Mouse (Mus musculus): Measurements from ENCODE around the gene Kcnip1. TPM values are rescaled to one million over a fixed set of nuclear protein-coding genes. Genes with fewer than 3 reads are reported as not detected.

The Kcnip1 gene
- total and polyA plus RNA-seq, 3 experiments = 0.04 to 0.17 TPM; not detected in 1

GRCm38 (mm10) chr11:33958713-33959112 lies 34.2 kb downstream of the Kcnip1 start:
- in situ Hi-C loops (cut with MboI; ENCODE audit: low pct_ligation_motif_present, low pct_unique_long_range_greater_than_20kb, low sequenced_read_pairs) = loop anchor here (25.0 kb wide), 1 partner anchor 254 kb away; the partner anchor contains the start of gene Foxi1
- Histone ChIP-seq H3K4me1 (ENCODE audit: control insufficient read depth in 1 of 2, insufficient read depth in 2 of 2) (peaks cover 0 to 13% of the 10 kb centered on the region in 2 experiments; a peak in 2 of 4 replicates), H3K79me2 (replicated peaks; ENCODE audit: control insufficient read depth, extremely low read depth, insufficient read depth, poor library complexity, severe bottlenecking) (no peaks in the 10 kb centered on the region), H3K27ac (ENCODE audit: insufficient read depth, low read depth) (no peak overlapping the region), H3K9ac (ENCODE audit: insufficient read depth, low read depth) (no peak overlapping the region), H3K9me3 (replicated peaks; ENCODE audit: low read length) (no peaks in the 10 kb centered on the region), H3K4me3 (replicated peaks in 1 of 3; ENCODE audit: low read depth in 2 of 3, low read length in 2 of 3, poor library complexity in 1 of 3) (no peak overlapping the region), H3K4me2 (ENCODE audit: insufficient read depth, low read depth, poor library complexity, severe bottlenecking) (no peak overlapping the region), H3K36me3 (replicated peaks in 1 of 2; ENCODE audit: control insufficient read depth in 1 of 2, insufficient read depth in 1 of 2, low read length in 1 of 2) (no peaks in the 10 kb centered on the region), H3K27me3 (replicated peaks) (peaks cover 8% of the 10 kb centered on the region)
- TF ChIP-seq MEF2A (IDR thresholded peaks at IDR 0.05; ENCODE audit: borderline replicate concordance, low read depth, low read length) (no peak), NELFE (IDR thresholded peaks at IDR 0.05; ENCODE audit: low read depth, low read length) (no peak), MAX (IDR thresholded peaks at IDR 0.05; ENCODE audit: low read length) (no peak), IRF4 (IDR thresholded peaks at IDR 0.05; ENCODE audit: low read depth, low read length) (no peak), KAT2A (IDR thresholded peaks at IDR 0.05; ENCODE audit: insufficient replicate concordance, low read length) (no peak), ETS1 (conservative IDR thresholded peaks at IDR 0.05; ENCODE audit: low read depth, low read length) (no peak), RCOR1 (conservative IDR thresholded peaks at IDR 0.05; ENCODE audit: low read depth, low read length) (no peak), UBTF (IDR thresholded peaks at IDR 0.05; ENCODE audit: low read depth, low read length) (no peak), USF2 (conservative IDR thresholded peaks at IDR 0.05; ENCODE audit: low read depth, low read length) (no peak), SMC3 (IDR thresholded peaks at IDR 0.05; ENCODE audit: low read depth, low read length) (peak; percentile 85), MAFK (IDR thresholded peaks at IDR 0.05; ENCODE audit: insufficient replicate concordance, low read length) (no peak), PAX5 (IDR thresholded peaks at IDR 0.05; ENCODE audit: low read length) (no peak), ZNF384 (IDR thresholded peaks at IDR 0.05; ENCODE audit: low read depth, low read length) (no peak), CHD2 (IDR thresholded peaks at IDR 0.05; ENCODE audit: low read length) (no peak), CTCF (conservative IDR thresholded peaks at IDR 0.05 in 1 of 2, IDR thresholded peaks at IDR 0.05 in 1 of 2; ENCODE audit: low read depth in 2 of 2, low read length in 2 of 2) (peak; percentile 81 to 88), ELF1 (IDR thresholded peaks at IDR 0.05; ENCODE audit: low read depth, low read length) (no peak), HCFC1 (IDR thresholded peaks at IDR 0.05; ENCODE audit: low read depth, low read length) (no peak), CHD1 (IDR thresholded peaks at IDR 0.05; ENCODE audit: low read depth, low read length) (no peak), BHLHE40 (IDR thresholded peaks at IDR 0.05; ENCODE audit: low read depth, low read length) (no peak), MAZ (IDR thresholded peaks at IDR 0.05; ENCODE audit: low read depth, low read length) (no peak), TBP (conservative IDR thresholded peaks at IDR 0.05; ENCODE audit: low read depth, low read length) (no peak), RAD21 (IDR thresholded peaks at IDR 0.05; ENCODE audit: low read depth, low read length) (peak; percentile 73), ZKSCAN1 (IDR thresholded peaks at IDR 0.05; ENCODE audit: borderline replicate concordance, low read depth, low read length) (no peak), USF1 (IDR thresholded peaks at IDR 0.05; ENCODE audit: low read depth, low read length) (no peak), E2F4 (IDR thresholded peaks at IDR 0.05; ENCODE audit: insufficient replicate concordance, low read depth, low read length) (no peak), ZC3H11A (IDR thresholded peaks at IDR 0.05; ENCODE audit: low read depth, low read length) (peak; percentile 38; the same call in 1 of the 2 replicates), POLR2AphosphoS2 (IDR thresholded peaks at IDR 0.05; ENCODE audit: low read depth, low read length) (no peak), ZMIZ1 (IDR thresholded peaks at IDR 0.05; ENCODE audit: low read depth, low read length) (no peak), EP300 (IDR thresholded peaks at IDR 0.05; ENCODE audit: low read length) (no peak), TCF12 (IDR thresholded peaks at IDR 0.05; ENCODE audit: low read depth, low read length) (no peak), MYC (IDR thresholded peaks at IDR 0.05; ENCODE audit: low read depth, low read length) (no peak), JUND (conservative IDR thresholded peaks at IDR 0.05; ENCODE audit: low read depth, low read length) (no peak)
- dilution Hi-C loops (cut with MboI; ENCODE audit: extremely low pct_ligation_motif_present, extremely low pct_unique_long_range_greater_than_20kb, low sequenced_read_pairs) = no loop called here
- peak; percentile 67 for DNase-seq (ENCODE audit: extremely low read depth)
